Mouse (Mus musculus): ENCODE results near the gene Samd4b. TPM values are rescaled to one million over a fixed set of nuclear protein-coding genes. Genes with fewer than 3 reads are reported as not detected.
A peak's percentile ranks its signal among the peaks of the same experiment; 100 is the strongest.
"Not testable (repeated sequence)": the region's sequence is repeated elsewhere in the genome, so short reads cannot be mapped to it uniquely, and the experiment has no call there.

The Samd4b gene
- polyA plus RNA-seq, 1 experiment from 2014 or later: 25.7 TPM

GRCm38 (mm10) chr7:28527922-28528719 lies 69.8 kb downstream of the Samd4b start:
- Histone ChIP-seq H3K4me3 (replicated peaks) (no peak overlapping the region), H3K27me3 (no peaks in the 10 kb centered on the region; the same call in 1 of the 2 replicates), H3K4me2 (replicated peaks) (no peak overlapping the region), H3K9ac (replicated peaks) (no peak overlapping the region), H3K9me3 (no peaks in the 10 kb centered on the region), H3K4me1 (replicated peaks) (no peaks in the 10 kb centered on the region), H3K27ac (no peak overlapping the region), H3K36me3 (no peaks in the 10 kb centered on the region)
- 9% methylated on average over 19 of the region's 19 CpGs for WGBS
- ATAC-seq: no peak

DNA sequence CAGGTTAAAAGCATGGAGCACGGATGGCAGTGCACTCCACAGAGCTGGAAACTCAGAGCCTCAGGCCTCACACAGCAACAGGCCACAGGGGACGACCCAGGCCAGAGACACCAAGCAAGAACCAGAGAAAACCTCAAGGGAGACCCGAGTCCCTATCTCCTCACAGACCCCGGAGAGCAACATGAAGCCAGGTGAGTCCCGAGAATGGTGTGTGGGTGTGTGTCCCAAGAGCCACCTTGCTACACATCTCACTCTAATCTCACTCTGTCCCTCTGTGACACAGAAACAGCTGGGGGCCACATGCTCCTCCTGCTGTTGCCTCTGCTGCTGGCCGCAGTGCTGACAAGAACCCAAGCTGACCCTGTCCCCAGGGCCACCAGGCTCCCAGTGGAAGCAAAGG lies 75.4 kb downstream of the Samd4b start, which contains the start of gene Ifnl3:
Gene Ifnl3 (plus strand): TSS at position 301 of the 400 bp plus-strand sequence.
- not testable (repeated sequence) for H3K4me3 ChIP-seq (replicated peaks); H3K27ac ChIP-seq; H3K27me3 ChIP-seq; ATAC-seq; H3K36me3 ChIP-seq; H3K9me3 ChIP-seq; H3K9ac ChIP-seq (replicated peaks); H3K4me1 ChIP-seq (replicated peaks); H3K4me2 ChIP-seq (replicated peaks)
- 74% methylated on average over 5 of the region's 6 CpGs for WGBS

- no peak for ATAC-seq
- Histone ChIP-seq H3K4me1 (replicated peaks) (no peaks in the 10 kb centered on the region), H3K4me3 (replicated peaks) (no peak overlapping the region), H3K4me2 (replicated peaks) (no peak overlapping the region), H3K36me3 (no peaks in the 10 kb centered on the region), H3K27me3 (0 out of 2 replicates have a peak, but pooled peaks cover under 1% of the 10 kb centered on the region), H3K27ac (no peak overlapping the region), H3K9me3 (no peaks in the 10 kb centered on the region), H3K9ac (replicated peaks) (no peak overlapping the region)
- 78% methylated on average over 8 of the region's 8 CpGs for WGBS
Measured at GRCm38 (mm10) chr7:28511441-28511840, 86.5 kb downstream of the Samd4b start.

- WGBS: 68% methylated on average over 8 of the region's 8 CpGs
- H3K9ac ChIP-seq (replicated peaks); H3K4me1 ChIP-seq (replicated peaks); H3K27ac ChIP-seq; H3K9me3 ChIP-seq; H3K36me3 ChIP-seq; H3K27me3 ChIP-seq; H3K4me3 ChIP-seq (replicated peaks); ATAC-seq; H3K4me2 ChIP-seq (replicated peaks): not testable (repeated sequence)
Measured at GRCm38 (mm10) chr7:28510405-28510974, 87.5 kb downstream of the Samd4b start, which contains the start of gene Ifnl2. Gene Ifnl2, minus strand, starts transcription at chr7:28510455.

DNA sequence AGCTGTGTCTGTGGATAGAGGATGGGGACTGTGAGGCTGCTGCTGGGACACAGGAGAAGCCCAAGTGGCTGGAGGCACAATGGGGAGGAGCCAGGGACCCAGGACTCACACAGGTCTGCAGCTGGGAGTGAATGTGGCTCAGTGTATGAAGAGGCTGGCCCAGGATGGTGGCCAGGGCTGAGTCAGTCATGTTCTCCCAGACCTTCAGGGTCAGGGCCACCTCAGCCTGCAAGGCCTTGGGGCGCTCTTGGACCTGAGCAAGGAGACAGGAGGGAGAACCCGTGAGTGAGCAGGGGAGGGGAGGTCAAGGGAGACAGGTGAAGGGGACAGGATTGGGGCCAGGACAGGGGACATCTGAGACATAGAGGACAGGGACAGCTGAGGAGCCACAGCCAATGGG lies 88.8 kb downstream of the Samd4b start:
- ATAC-seq; H3K9ac ChIP-seq (replicated peaks); H3K27ac ChIP-seq; H3K27me3 ChIP-seq; H3K4me2 ChIP-seq (replicated peaks); H3K9me3 ChIP-seq; H3K4me1 ChIP-seq (replicated peaks); H3K36me3 ChIP-seq; H3K4me3 ChIP-seq (replicated peaks): not testable (repeated sequence)
- 81% methylated on average over 2 of the region's 2 CpGs for WGBS

GRCm38 (mm10) chr7:28505585-28505984 lies 92.4 kb downstream of the Samd4b start:
- H3K27ac ChIP-seq: no peak overlapping the region
- 12% methylated on average over 5 of the region's 5 CpGs for WGBS
- 0 out of 2 replicates have a peak, but pooled peaks cover 9% of the 10 kb centered on the region for H3K27me3 ChIP-seq
- H3K4me1 ChIP-seq (replicated peaks): no peaks in the 10 kb centered on the region
- no peaks in the 10 kb centered on the region for H3K36me3 ChIP-seq
- ATAC-seq: no peak
- H3K9ac ChIP-seq (replicated peaks): no peak overlapping the region
- H3K4me3 ChIP-seq (replicated peaks): no peak overlapping the region
- no peak overlapping the region for H3K4me2 ChIP-seq (replicated peaks)
- no peaks in the 10 kb centered on the region; the same call in 1 of the 2 replicates for H3K9me3 ChIP-seq

GRCm38 (mm10) chr7:28495426-28495825 lies 102.5 kb downstream of the Samd4b start:
- Histone ChIP-seq H3K4me1 (replicated peaks) (peaks cover 11% of the 10 kb centered on the region), H3K27me3 (0 out of 2 replicates have a peak, but pooled peaks cover 13% of the 10 kb centered on the region), H3K36me3 (no peaks in the 10 kb centered on the region), H3K4me2 (replicated peaks) (no peak overlapping the region; the same call in 1 of the 2 replicates), H3K9me3 (0 out of 2 replicates have a peak, but pooled peaks cover 2% of the 10 kb centered on the region), H3K4me3 (replicated peaks) (no peak overlapping the region), H3K27ac (peak overlapping the region; percentile 40; the same call in 1 of the 2 replicates), H3K9ac (replicated peaks) (no peak overlapping the region)
- ATAC-seq: peak; percentile 85
- WGBS: 32% methylated on average over 11 of the region's 11 CpGs

- Histone ChIP-seq H3K4me1 (replicated peaks) (peaks cover 18% of the 10 kb centered on the region), H3K4me3 (replicated peaks) (no peak overlapping the region), H3K27me3 (peaks cover 26% of the 10 kb centered on the region), H3K4me2 (replicated peaks) (no peak overlapping the region), H3K36me3 (no peaks in the 10 kb centered on the region), H3K9me3 (no peaks in the 10 kb centered on the region), H3K9ac (replicated peaks) (no peak overlapping the region), H3K27ac (no peak overlapping the region)
- 90% methylated on average over 8 of the region's 8 CpGs for WGBS
- ATAC-seq: no peak
Measured at GRCm38 (mm10) chr7:28492310-28492709, 105.6 kb downstream of the Samd4b start.

- no peaks in the 10 kb centered on the region for H3K9me3 ChIP-seq
- ATAC-seq: no peak
- 34% methylated on average over 14 of the region's 14 CpGs for WGBS
- no peak overlapping the region for H3K4me3 ChIP-seq (replicated peaks)
- no peak overlapping the region for H3K9ac ChIP-seq (replicated peaks)
- H3K27me3 ChIP-seq: peaks cover 30% of the 10 kb centered on the region
- peaks cover 18% of the 10 kb centered on the region for H3K4me1 ChIP-seq (replicated peaks)
- H3K27ac ChIP-seq: no peak overlapping the region
- H3K36me3 ChIP-seq: no peaks in the 10 kb centered on the region
- 0 out of 2 replicates have a peak overlapping the region, but pooled peaks have one; percentile 12 for H3K4me2 ChIP-seq (replicated peaks)
Measured at GRCm38 (mm10) chr7:28490903-28491302, 107.0 kb downstream of the Samd4b start.

DNA sequence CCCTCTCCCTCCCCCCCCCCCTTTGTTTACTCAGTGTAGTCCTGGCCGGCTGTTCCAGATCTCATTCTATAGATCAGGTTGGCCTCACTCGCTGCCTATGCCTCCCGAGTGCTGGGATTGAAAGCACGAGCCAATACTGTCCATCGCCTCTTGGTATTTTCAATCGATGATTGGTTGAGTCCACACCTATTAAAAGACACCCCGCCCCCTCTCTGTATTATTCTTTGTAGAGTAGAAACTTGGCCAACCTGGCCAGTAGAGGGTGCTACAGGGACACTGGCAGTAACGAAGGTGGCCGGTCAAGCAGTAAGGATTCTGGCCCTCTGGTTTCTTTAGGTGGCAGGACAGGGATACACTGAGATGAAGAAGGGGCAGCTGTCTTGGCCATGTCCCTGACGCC lies 107.5 kb downstream of the Samd4b start:
- no peaks in the 10 kb centered on the region for H3K36me3 ChIP-seq
- H3K9me3 ChIP-seq: no peaks in the 10 kb centered on the region
- H3K9ac ChIP-seq (replicated peaks): no peak overlapping the region
- H3K27ac ChIP-seq: no peak overlapping the region
- 0 out of 2 replicates have a peak overlapping the region, but pooled peaks have one; percentile 12 for H3K4me2 ChIP-seq (replicated peaks)
- peaks cover 30% of the 10 kb centered on the region for H3K27me3 ChIP-seq
- H3K4me1 ChIP-seq (replicated peaks): peaks cover 13% of the 10 kb centered on the region; the same call in 1 of the 2 replicates
- H3K4me3 ChIP-seq (replicated peaks): no peak overlapping the region
- 5% methylated on average over 10 of the region's 10 CpGs for WGBS
- ATAC-seq: no peak

- H3K36me3 ChIP-seq: no peaks in the 10 kb centered on the region
- 6% methylated on average over 16 of the region's 16 CpGs for WGBS
- H3K4me2 ChIP-seq (replicated peaks): peak overlapping the region; percentile 39
- H3K27me3 ChIP-seq: peaks cover 26% of the 10 kb centered on the region
- H3K9ac ChIP-seq (replicated peaks): no peak overlapping the region; the same call in 1 of the 2 replicates
- no peaks in the 10 kb centered on the region for H3K9me3 ChIP-seq
- H3K4me3 ChIP-seq (replicated peaks): peak overlapping the region; percentile 20
- ATAC-seq: no peak
- no peak overlapping the region for H3K27ac ChIP-seq
- H3K4me1 ChIP-seq (replicated peaks): peaks cover 6% of the 10 kb centered on the region; the same call in 1 of the 2 replicates
Measured at GRCm38 (mm10) chr7:28488030-28488491, 109.9 kb downstream of the Samd4b start.

DNA sequence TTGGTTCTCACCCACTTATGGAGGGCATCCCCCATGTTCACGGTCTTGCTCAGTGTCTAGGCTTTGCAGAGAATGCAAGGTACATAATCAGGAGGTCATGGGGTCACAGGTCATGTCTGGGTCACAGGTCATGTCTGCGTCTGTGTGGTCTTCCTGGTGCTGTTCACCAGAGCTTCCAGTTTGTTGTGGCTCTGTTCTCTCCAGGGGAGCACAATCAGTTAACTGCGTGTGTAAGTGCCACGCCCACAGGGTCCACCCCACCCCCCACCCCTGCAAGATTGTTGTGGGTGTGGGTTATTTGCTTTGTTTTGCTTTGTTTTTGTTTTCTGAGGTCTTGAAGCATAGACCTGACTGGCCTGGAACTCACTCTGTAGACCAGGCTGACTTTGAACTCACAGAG lies 113.8 kb downstream of the Samd4b start:
- Histone ChIP-seq H3K9ac (replicated peaks) (no peak overlapping the region), H3K4me1 (replicated peaks) (peaks cover 6% of the 10 kb centered on the region; the same call in 1 of the 2 replicates), H3K36me3 (no peaks in the 10 kb centered on the region), H3K9me3 (no peaks in the 10 kb centered on the region), H3K4me3 (replicated peaks) (no peak overlapping the region), H3K27ac (no peak overlapping the region), H3K27me3 (peaks cover 24% of the 10 kb centered on the region), H3K4me2 (replicated peaks) (no peak overlapping the region)
- no peak for ATAC-seq
- 38% methylated on average over 4 of the region's 4 CpGs for WGBS

Data from midbrain, embryonic 13.5 days (tissue).